Mouse (Mus musculus) Patski (cell line): ENCODE data around the gene Adgre5. TPM values are rescaled to one million over a fixed set of nuclear protein-coding genes. Genes with fewer than 3 reads are reported as not detected.

ENCODE experiments used
- ATAC-seq: fragments of 100-300 bp; one replicate; pipeline ENCODE4 v1.8.0; 2021
- CTCF ChIA-PET: fragments of 350-600 bp; sonication (Branson Sonifier 250); formaldehyde crosslinking; loops from one replicate; lab custom pipeline; 2022; ENCODE audit warnings: inconsistent platforms; lab: Charles Lee
- POLR2A ChIA-PET: fragments of 350-600 bp; sonication (Branson Sonifier 250); formaldehyde crosslinking; loops from one replicate; lab custom pipeline; 2022; ENCODE audit warnings: antibody characterized with exemption, inconsistent platforms; lab: Charles Lee
- DNase-seq: peaks from one replicate; pipeline ENCODE4 v3.0.0-alpha.2; 2011; ENCODE audit warnings: low read depth, low spot score
- H3K27me3 ChIP-seq: fragments of 371-371 bp; one replicate; pipeline ENCODE4 v1.5.1; 2021
- CTCF ChIP-seq: fragments of 100-300 bp; IDR thresholded peaks from one replicate; pipeline ENCODE4 v1.5.1; 2021
- in situ Hi-C: fragments of 300-500 bp; cut with MboI; formaldehyde crosslinking; loops from 3 replicates; pipeline ENCODE4 v1.11.1; 2018; ENCODE audit warnings: low pct_unique_long_range_greater_than_20kb, mixed read lengths
- polyA plus RNA-seq: library from polyadenylated mRNA; unstranded; gene quantifications from one replicate; pipeline ENCODE4 v1.2.3, GENCODE M21; 2021

The Adgre5 gene
- polyA plus RNA-seq, 1 experiment from 2014 or later, result 77.0 TPM

DNA sequence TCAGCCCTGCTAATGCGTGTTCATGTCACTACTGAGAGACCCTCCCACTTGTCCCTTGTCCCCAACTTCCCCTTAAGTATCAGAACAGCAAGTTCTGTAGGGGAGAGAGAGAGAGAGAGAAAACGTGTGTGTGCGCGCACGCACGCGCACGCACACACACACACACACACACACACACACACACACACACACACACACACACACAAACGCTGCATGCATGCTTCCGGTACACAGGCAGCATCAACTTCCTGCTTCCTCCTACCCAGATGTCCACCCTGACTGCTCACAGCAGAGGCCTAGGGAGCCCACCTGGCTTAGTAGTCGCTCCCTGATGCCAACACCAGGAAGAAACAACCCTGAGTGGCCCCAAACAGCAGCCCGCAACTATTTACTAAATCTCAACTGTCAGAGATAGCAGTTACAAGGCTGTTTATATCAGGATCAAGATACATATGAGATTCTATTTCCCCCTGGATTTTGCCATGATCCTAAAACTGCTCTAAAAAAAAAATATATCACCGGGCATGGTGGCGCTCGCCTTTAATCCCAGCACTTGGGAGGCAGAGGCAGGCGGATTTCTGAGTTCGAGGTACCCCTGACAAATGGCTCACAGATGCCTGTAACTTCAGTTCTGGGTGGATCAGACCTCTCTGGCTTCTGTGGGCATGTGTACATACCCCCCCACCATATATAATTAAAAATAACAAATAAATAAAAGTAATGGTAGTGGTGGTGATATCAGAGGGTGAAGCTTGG lies 45.6 kb downstream of the Adgre5 start:
- DNase-seq, result no peak
- no peak for TF ChIP-seq CTCF
- POLR2A ChIA-PET, result no interaction called here

DNA sequence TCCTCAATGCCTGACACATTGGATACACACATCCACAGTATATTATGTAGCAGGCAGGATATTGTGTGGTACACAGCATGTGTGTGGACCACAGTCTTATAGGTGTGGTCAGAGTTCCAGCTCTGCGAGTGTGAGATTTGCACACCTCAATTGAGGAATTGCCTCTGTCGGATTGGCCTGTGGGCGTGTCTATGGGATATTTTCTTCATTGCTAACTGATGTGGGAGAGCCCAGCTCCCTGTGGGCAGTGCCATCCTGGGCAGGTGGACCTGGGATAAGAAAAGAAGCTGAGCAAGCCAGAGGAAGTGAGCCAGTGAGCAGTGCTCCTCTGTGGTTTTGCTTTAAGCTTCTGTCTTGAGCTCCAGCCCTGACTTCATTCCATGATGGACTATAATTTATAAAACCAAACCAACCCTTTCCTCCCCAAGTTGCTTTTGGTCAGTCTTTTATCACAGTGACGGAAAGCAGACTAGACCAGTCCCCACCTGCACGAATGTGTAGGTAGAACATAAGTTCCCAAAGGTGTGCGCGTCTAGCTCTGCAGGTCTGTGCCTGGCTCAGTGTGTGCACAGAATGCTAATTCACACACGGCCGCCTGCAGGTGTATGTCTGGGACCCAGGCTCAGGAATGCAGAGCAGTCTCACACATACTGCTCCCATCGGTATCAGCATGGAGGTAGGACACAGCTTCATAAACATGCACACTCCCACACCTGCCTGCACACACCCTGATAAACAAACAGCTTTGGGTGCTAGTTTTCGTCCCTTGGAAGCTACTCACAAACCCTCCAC lies 46.6 kb downstream of the Adgre5 start:
- ChIA-PET POLR2A (interaction anchor here (0.5 to 0.9 kb wide), 2 partner anchors 11 to 86 kb away, joined by 3 read pairs; no protein-coding TSS in a partner anchor), CTCF (interaction anchor here (1.0 to 1.5 kb wide), 2 partner anchors 10 to 85 kb away, joined by 3 to 4 read pairs; no protein-coding TSS in a partner anchor)
- in situ Hi-C loops, result no loop called here
- no peak for TF ChIP-seq CTCF
- H3K27me3 ChIP-seq, result no peaks in the 10 kb centered on the region
- no peak for DNase-seq
- ATAC-seq, result no peak

More for the DNA sequence above, 45.6 kb downstream of the Adgre5 start:
- in situ Hi-C loops, result no loop called here
- ATAC-seq, result no peak
- CTCF ChIA-PET, result interaction anchor here (1.0 kb wide), 1 partner anchor 21 kb away, joined by 3 read pairs; no protein-coding TSS in a partner anchor
- no peaks in the 10 kb centered on the region for H3K27me3 ChIP-seq

- in situ Hi-C loops, result no loop called here
- CTCF ChIA-PET, result interaction anchor here (1.0 to 1.5 kb wide), 2 partner anchors 9 to 86 kb away, joined by 3 to 4 read pairs; no protein-coding TSS in a partner anchor
- POLR2A ChIA-PET, result interaction anchor here (0.9 kb wide), 1 partner anchor 10 kb away, joined by 3 read pairs; no protein-coding TSS in a partner anchor
- ATAC-seq (no peak), DNase-seq (no peak)
- H3K27me3 ChIP-seq, result no peaks in the 10 kb centered on the region
- no peak for TF ChIP-seq CTCF
Measured at GRCm38 (mm10) chr8:83693609-83694236, 47.4 kb downstream of the Adgre5 start.

DNA sequence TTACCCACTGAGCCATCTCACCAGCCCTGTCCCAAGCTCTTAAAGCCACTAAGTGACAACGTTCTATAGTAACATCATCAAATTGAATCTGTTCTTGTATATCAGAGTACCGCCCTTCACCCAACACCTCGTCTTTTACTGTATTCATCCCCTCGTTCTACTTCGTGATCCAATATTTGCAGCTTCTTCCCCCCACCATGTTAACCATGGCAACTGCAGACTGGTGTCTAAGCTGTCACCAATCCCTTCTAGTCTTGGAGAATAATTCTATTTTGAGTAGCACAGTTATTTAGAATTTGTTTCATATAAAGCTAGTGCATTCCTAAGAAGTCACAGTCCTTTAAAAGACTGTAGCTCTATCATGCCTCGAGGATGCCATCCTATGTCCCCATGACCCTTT lies 51.9 kb downstream of the Adgre5 start:
- TF ChIP-seq CTCF, result no peak
- ChIA-PET POLR2A (interaction anchor here (1.1 kb wide), 1 partner anchor 210 kb away, joined by 3 read pairs; no protein-coding TSS in a partner anchor), CTCF (interaction anchor here (1.1 kb wide), 2 partner anchors 10 to 28 kb away, joined by 3 to 4 read pairs; no protein-coding TSS in a partner anchor)
- DNase-seq (no peak), ATAC-seq (no peak)
- in situ Hi-C loops, result no loop called here
- H3K27me3 ChIP-seq, result no peaks in the 10 kb centered on the region

GRCm38 (mm10) chr8:83684517-83684916 lies 56.6 kb downstream of the Adgre5 start:
- TF ChIP-seq CTCF, result no peak
- CTCF ChIA-PET, result interaction anchor here (1.2 kb wide), 1 partner anchor 10 kb away, joined by 4 read pairs; no protein-coding TSS in a partner anchor
- in situ Hi-C loops, result no loop called here
- no peak for DNase-seq
- POLR2A ChIA-PET, result interaction anchor here (1.3 kb wide), 1 partner anchor 10 kb away, joined by 3 read pairs; no protein-coding TSS in a partner anchor
- ATAC-seq, result no peak
- H3K27me3 ChIP-seq, result no peaks in the 10 kb centered on the region

DNA sequence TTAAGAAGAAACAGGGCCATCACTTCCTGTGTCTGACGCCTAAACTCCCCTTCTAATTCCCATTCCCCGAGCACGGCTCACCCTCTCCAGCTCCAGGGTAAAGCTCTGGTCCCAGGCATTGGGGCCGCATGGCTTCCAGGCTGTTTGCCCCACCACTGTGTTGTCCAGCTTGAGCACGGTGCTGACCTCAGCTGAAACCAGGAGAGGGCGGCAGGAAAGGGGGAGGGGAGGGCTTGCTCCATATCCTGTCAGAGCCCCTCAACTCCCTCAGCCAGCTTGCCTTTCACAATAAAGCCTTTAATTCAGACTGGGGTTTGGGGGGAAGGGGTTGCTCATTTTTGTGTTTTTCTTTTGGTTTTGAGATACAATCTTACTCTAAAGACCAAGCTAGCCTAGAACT lies 60.0 kb downstream of the Adgre5 start:
- no peaks in the 10 kb centered on the region for H3K27me3 ChIP-seq
- ATAC-seq (no peak), DNase-seq (no peak)
- in situ Hi-C loops, result no loop called here
- POLR2A ChIA-PET, result no interaction called here
- no peak for TF ChIP-seq CTCF
- CTCF ChIA-PET, result interaction anchor here (1.1 to 1.4 kb wide), 2 partner anchors 10 to 19 kb away, joined by 3 to 4 read pairs; no protein-coding TSS in a partner anchor

DNA sequence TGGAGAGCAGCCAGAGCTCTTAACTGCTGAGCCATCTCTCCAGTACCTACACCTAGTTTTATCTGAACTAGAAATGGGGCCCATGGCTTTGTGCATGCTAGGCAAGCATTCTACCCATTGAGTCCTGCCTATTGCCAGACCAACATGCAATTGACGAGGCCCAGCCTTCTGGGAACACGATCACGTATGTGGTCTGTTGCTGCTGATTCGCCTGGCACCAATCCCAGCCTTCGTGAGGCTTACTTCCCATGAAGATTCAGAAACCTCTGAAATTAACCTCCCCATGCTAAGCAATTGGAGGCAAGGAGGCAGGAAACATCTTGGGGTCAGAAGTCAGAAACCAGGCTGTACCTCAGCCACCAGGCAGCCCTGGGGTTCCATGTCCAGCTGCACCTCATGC lies 60.5 kb downstream of the Adgre5 start:
- DNase-seq, result no peak
- no peaks in the 10 kb centered on the region for H3K27me3 ChIP-seq
- TF ChIP-seq CTCF, result no peak
- POLR2A ChIA-PET, result no interaction called here
- no peak for ATAC-seq
- in situ Hi-C loops, result no loop called here
- CTCF ChIA-PET, result interaction anchor here (1.0 to 1.1 kb wide), 2 partner anchors 10 to 19 kb away, joined by 3 to 4 read pairs; no protein-coding TSS in a partner anchor

GRCm38 (mm10) chr8:83679866-83680265 lies 61.3 kb downstream of the Adgre5 start:
- ChIA-PET POLR2A (no interaction called here), CTCF (interaction anchor here (1.0 to 1.6 kb wide), 2 partner anchors 10 to 18 kb away, joined by 3 read pairs; no protein-coding TSS in a partner anchor)
- TF ChIP-seq CTCF, result no peak
- ATAC-seq (no peak), DNase-seq (no peak)
- in situ Hi-C loops, result no loop called here
- H3K27me3 ChIP-seq, result no peaks in the 10 kb centered on the region

DNA sequence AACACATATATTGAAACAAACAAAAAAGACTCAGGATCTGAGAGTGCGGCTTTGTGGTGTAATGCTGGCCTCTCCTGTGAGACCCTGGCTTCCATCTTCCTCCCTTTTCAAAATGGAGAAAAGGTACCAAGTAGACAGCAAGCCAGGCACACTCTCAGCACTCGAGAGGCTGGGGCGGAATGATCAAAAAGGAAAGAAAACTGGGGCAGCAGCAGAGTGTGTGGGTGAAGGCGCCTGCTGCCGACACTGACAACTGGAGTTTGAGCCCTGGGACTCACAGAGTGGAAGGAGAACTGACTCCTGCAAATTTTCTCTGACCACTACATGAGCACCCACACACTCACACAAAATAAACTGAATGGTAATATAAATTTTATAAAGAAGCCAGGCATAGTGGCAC lies 66.6 kb downstream of the Adgre5 start:
- TF ChIP-seq CTCF, result no peak
- CTCF ChIA-PET, result interaction anchor here (1.2 to 1.3 kb wide), 2 partner anchors 12 to 22 kb away, joined by 3 to 5 read pairs; no protein-coding TSS in a partner anchor
- no peaks in the 10 kb centered on the region for H3K27me3 ChIP-seq
- ATAC-seq, result no peak
- POLR2A ChIA-PET, result interaction anchor here (1.6 kb wide), 1 partner anchor 23 kb away, joined by 5 read pairs; no protein-coding TSS in a partner anchor
- in situ Hi-C loops, result no loop called here
- DNase-seq, result no peak

Other genes starting within 250 kb of the Adgre5 start
- 0.04 TPM for gene Olfr370, start 205.5 kb downstream of the Adgre5 start, polyA plus RNA-seq
- 247 TPM for gene Ndufb7, start 174.7 kb downstream of the Adgre5 start, polyA plus RNA-seq
- gene Tecr, start 133.4 kb downstream of the Adgre5 start, polyA plus RNA-seq, result 275 TPM
- gene Dnajb1, start 133.1 kb downstream of the Adgre5 start, polyA plus RNA-seq, result 39.9 TPM
- 133 TPM for gene Gipc1, start 88.6 kb downstream of the Adgre5 start, polyA plus RNA-seq
- 3.1 TPM for gene Ptger1, start 74.6 kb downstream of the Adgre5 start, polyA plus RNA-seq
- gene Pkn1, start 42.1 kb downstream of the Adgre5 start, polyA plus RNA-seq, result 68.6 TPM
- gene Ddx39, start 26.1 kb downstream of the Adgre5 start, polyA plus RNA-seq, result 70.9 TPM
- gene Adgrl1, start 158.8 kb upstream of the Adgre5 start, polyA plus RNA-seq, result 51.2 TPM
- gene Gm10644, start 213.9 kb upstream of the Adgre5 start, polyA plus RNA-seq, result 0.82 TPM
- gene Asf1b, start 214.2 kb upstream of the Adgre5 start, polyA plus RNA-seq, result 24.1 TPM
- gene Prkaca, start 231.7 kb upstream of the Adgre5 start, polyA plus RNA-seq, result 102 TPM